Mouse (Mus musculus): ENCODE measurements around the gene Vegfb. TPM values are rescaled to one million over a fixed set of nuclear protein-coding genes. Genes with fewer than 3 reads are reported as not detected.
"Not testable (repeated sequence)": the region's sequence is repeated elsewhere in the genome, so short reads cannot be mapped to it uniquely, and the experiment has no call there.

Vegfb gene
- polyA plus RNA-seq, 1 experiment from 2014 or later, result 153 TPM

- peak overlapping the region in 1 of 2 experiments; percentile 87; a peak in 2 of 4 replicates for H3K27ac ChIP-seq (replicated peaks in 1 of 2; ENCODE audit: control insufficient read depth in 1 of 2, insufficient read depth in 1 of 2, low read depth in 2 of 2, low read length in 2 of 2)
- peaks cover 27% of the 10 kb centered on the region for H3K36me3 ChIP-seq (ENCODE audit: control insufficient read depth, insufficient read depth, low read length)
- peaks cover 18 to 35% of the 10 kb centered on the region in 2 experiments for H3K4me1 ChIP-seq (ENCODE audit: control insufficient read depth in 2 of 2, insufficient read depth in 2 of 2, low read length in 2 of 2)
- peak overlapping the region; percentile 88 for H3K9ac ChIP-seq (ENCODE audit: low read length)
- WGBS, result 42% methylated on average over 20 of the region's 21 CpGs
- H3K27me3 ChIP-seq (ENCODE audit: control insufficient read depth, insufficient read depth, low read length), result no peaks in the 10 kb centered on the region
- H3K4me3 ChIP-seq (ENCODE audit: control insufficient read depth in 1 of 2, insufficient read depth in 1 of 2, low read depth in 1 of 2, low read length in 2 of 2), result peak overlapping the region; percentile 52 to 68
- H3K9me3 ChIP-seq (ENCODE audit: control insufficient read depth, low read length), result no peaks in the 10 kb centered on the region
- no peak for ATAC-seq (ENCODE audit: insufficient number of reproducible peaks, insufficient read depth, low FRiP score, low read depth)
- peak overlapping the region; percentile 91 for H3K4me2 ChIP-seq (ENCODE audit: low read length)
Observed at GRCm38 (mm10) chr19:6995255-6995991, 8.0 kb upstream of the Vegfb start.

- ATAC-seq (ENCODE audit: insufficient number of reproducible peaks, insufficient read depth, low FRiP score, low read depth), result no peak
- 90% methylated on average over 8 of the region's 8 CpGs for WGBS
- H3K27me3 ChIP-seq (ENCODE audit: control insufficient read depth, insufficient read depth, low read length), result no peaks in the 10 kb centered on the region
- H3K36me3 ChIP-seq (ENCODE audit: control insufficient read depth, insufficient read depth, low read length), result peaks cover 19% of the 10 kb centered on the region
- no peaks in the 10 kb centered on the region for H3K9me3 ChIP-seq (ENCODE audit: control insufficient read depth, low read length)
- H3K9ac ChIP-seq (ENCODE audit: low read length), result peak overlapping the region; percentile 88
- peak overlapping the region; percentile 91 for H3K4me2 ChIP-seq (ENCODE audit: low read length)
- no peak overlapping the region for H3K4me3 ChIP-seq (ENCODE audit: control insufficient read depth in 1 of 2, insufficient read depth in 1 of 2, low read depth in 1 of 2, low read length in 2 of 2)
- H3K4me1 ChIP-seq (ENCODE audit: control insufficient read depth in 2 of 2, insufficient read depth in 2 of 2, low read length in 2 of 2), result peaks cover 18 to 35% of the 10 kb centered on the region in 2 experiments
- H3K27ac ChIP-seq (replicated peaks in 1 of 2; ENCODE audit: control insufficient read depth in 1 of 2, insufficient read depth in 1 of 2, low read depth in 2 of 2, low read length in 2 of 2), result no peak overlapping the region
Observed at GRCm38 (mm10) chr19:6994489-6994888, 7.0 kb upstream of the Vegfb start.

- Histone ChIP-seq H3K4me1 (ENCODE audit: control insufficient read depth in 2 of 2, insufficient read depth in 2 of 2, low read length in 2 of 2) (peaks cover 18 to 35% of the 10 kb centered on the region in 2 experiments), H3K27me3 (ENCODE audit: control insufficient read depth, insufficient read depth, low read length) (no peaks in the 10 kb centered on the region), H3K9ac (ENCODE audit: low read length) (no peak overlapping the region), H3K4me3 (ENCODE audit: control insufficient read depth in 1 of 2, insufficient read depth in 1 of 2, low read depth in 1 of 2, low read length in 2 of 2) (no peak overlapping the region), H3K36me3 (ENCODE audit: control insufficient read depth, insufficient read depth, low read length) (peaks cover 17% of the 10 kb centered on the region), H3K9me3 (ENCODE audit: control insufficient read depth, low read length) (no peaks in the 10 kb centered on the region), H3K27ac (replicated peaks in 1 of 2; ENCODE audit: control insufficient read depth in 1 of 2, insufficient read depth in 1 of 2, low read depth in 2 of 2, low read length in 2 of 2) (no peak overlapping the region), H3K4me2 (ENCODE audit: low read length) (no peak overlapping the region)
- no peak for ATAC-seq (ENCODE audit: insufficient number of reproducible peaks, insufficient read depth, low FRiP score, low read depth)
- WGBS, result 93% methylated on average over 8 of the region's 8 CpGs
Observed at GRCm38 (mm10) chr19:6994002-6994401, 6.6 kb upstream of the Vegfb start.

GRCm38 (mm10) chr19:6993011-6993770, 5.7 kb upstream of the Vegfb start:
- Histone ChIP-seq H3K27ac (replicated peaks in 1 of 2; ENCODE audit: control insufficient read depth in 1 of 2, insufficient read depth in 1 of 2, low read depth in 2 of 2, low read length in 2 of 2) (peak overlapping the region; percentile 79 to 81), H3K4me1 (ENCODE audit: control insufficient read depth in 2 of 2, insufficient read depth in 2 of 2, low read length in 2 of 2) (peaks cover 20 to 38% of the 10 kb centered on the region in 2 experiments), H3K9ac (ENCODE audit: low read length) (peak overlapping the region; percentile 75), H3K36me3 (ENCODE audit: control insufficient read depth, insufficient read depth, low read length) (peaks cover 9% of the 10 kb centered on the region; the same call in 1 of the 2 replicates), H3K4me3 (ENCODE audit: control insufficient read depth in 1 of 2, insufficient read depth in 1 of 2, low read depth in 1 of 2, low read length in 2 of 2) (peak overlapping the region; percentile 52 to 61), H3K27me3 (ENCODE audit: control insufficient read depth, insufficient read depth, low read length) (no peaks in the 10 kb centered on the region), H3K4me2 (ENCODE audit: low read length) (peak overlapping the region; percentile 78), H3K9me3 (ENCODE audit: control insufficient read depth, low read length) (no peaks in the 10 kb centered on the region)
- WGBS, result 61% methylated on average over 14 of the region's 14 CpGs
- ATAC-seq (ENCODE audit: insufficient number of reproducible peaks, insufficient read depth, low FRiP score, low read depth), result no peak

GRCm38 (mm10) chr19:6992011-6992858, 4.8 kb upstream of the Vegfb start, which contains the start of gene Dnajc4:
TSS of gene Dnajc4 (minus strand) at chr19:6992572.
- ATAC-seq (ENCODE audit: insufficient number of reproducible peaks, insufficient read depth, low FRiP score, low read depth), result peak; percentile 89
- Histone ChIP-seq H3K4me3 (ENCODE audit: control insufficient read depth in 1 of 2, insufficient read depth in 1 of 2, low read depth in 1 of 2, low read length in 2 of 2) (peak within 1 kb of the TSS; percentile 52 to 72), H3K27ac (replicated peaks in 1 of 2; ENCODE audit: control insufficient read depth in 1 of 2, insufficient read depth in 1 of 2, low read depth in 2 of 2, low read length in 2 of 2) (peak within 1 kb of the TSS; percentile 79 to 81), H3K27me3 (ENCODE audit: control insufficient read depth, insufficient read depth, low read length) (no peaks in the 10 kb centered on the region), H3K4me1 (ENCODE audit: control insufficient read depth in 2 of 2, insufficient read depth in 2 of 2, low read length in 2 of 2) (peaks cover 25 to 40% of the 10 kb centered on the region in 2 experiments), H3K9me3 (ENCODE audit: control insufficient read depth, low read length) (no peaks in the 10 kb centered on the region), H3K4me2 (ENCODE audit: low read length) (peak within 1 kb of the TSS; percentile 78), H3K9ac (ENCODE audit: low read length) (peak within 1 kb of the TSS; percentile 81), H3K36me3 (ENCODE audit: control insufficient read depth, insufficient read depth, low read length) (peaks cover 9% of the 10 kb centered on the region; the same call in 1 of the 2 replicates)
- WGBS, result 2% methylated on average over 37 of the region's 37 CpGs

- 88% methylated on average over 6 of the region's 6 CpGs for whole genome bisulfite sequencing
- not testable (repeated sequence) for ATAC-seq (ENCODE audit: insufficient number of reproducible peaks, insufficient read depth, low FRiP score, low read depth); H3K4me3 ChIP-seq (ENCODE audit: control insufficient read depth in 1 of 2, insufficient read depth in 1 of 2, low read depth in 1 of 2, low read length in 2 of 2); H3K36me3 ChIP-seq (ENCODE audit: control insufficient read depth, insufficient read depth, low read length); H3K27ac ChIP-seq (replicated peaks in 1 of 2; ENCODE audit: control insufficient read depth in 1 of 2, insufficient read depth in 1 of 2, low read depth in 2 of 2, low read length in 2 of 2); H3K4me2 ChIP-seq (ENCODE audit: low read length); H3K9me3 ChIP-seq (ENCODE audit: control insufficient read depth, low read length); H3K9ac ChIP-seq (ENCODE audit: low read length); H3K27me3 ChIP-seq (ENCODE audit: control insufficient read depth, insufficient read depth, low read length)
- H3K4me1 ChIP-seq (ENCODE audit: control insufficient read depth in 2 of 2, insufficient read depth in 2 of 2, low read length in 2 of 2), result peaks cover 21 to 35% of the 10 kb centered on the region in 2 experiments
Observed at GRCm38 (mm10) chr19:6991166-6991565, 3.7 kb upstream of the Vegfb start.

- H3K27ac ChIP-seq (replicated peaks in 1 of 2; ENCODE audit: control insufficient read depth in 1 of 2, insufficient read depth in 1 of 2, low read depth in 2 of 2, low read length in 2 of 2), result no peak overlapping the region
- 86% methylated on average over 6 of the region's 6 CpGs for WGBS
- no peaks in the 10 kb centered on the region for H3K27me3 ChIP-seq (ENCODE audit: control insufficient read depth, insufficient read depth, low read length)
- no peak for ATAC-seq (ENCODE audit: insufficient number of reproducible peaks, insufficient read depth, low FRiP score, low read depth)
- no peak overlapping the region for H3K4me2 ChIP-seq (ENCODE audit: low read length)
- H3K4me1 ChIP-seq (ENCODE audit: control insufficient read depth in 2 of 2, insufficient read depth in 2 of 2, low read length in 2 of 2), result peaks cover 24 to 40% of the 10 kb centered on the region in 2 experiments
- no peaks in the 10 kb centered on the region for H3K9me3 ChIP-seq (ENCODE audit: control insufficient read depth, low read length)
- H3K9ac ChIP-seq (ENCODE audit: low read length), result no peak overlapping the region
- peaks cover 12% of the 10 kb centered on the region for H3K36me3 ChIP-seq (ENCODE audit: control insufficient read depth, insufficient read depth, low read length)
- no peak overlapping the region for H3K4me3 ChIP-seq (ENCODE audit: control insufficient read depth in 1 of 2, insufficient read depth in 1 of 2, low read depth in 1 of 2, low read length in 2 of 2)
Observed at GRCm38 (mm10) chr19:6990712-6991111, 3.3 kb upstream of the Vegfb start.

Measured in heart, embryonic 14.5 days (tissue).